Mouse (Mus musculus) heart, postnatal 0 days (tissue): Measurements from ENCODE around the gene Msrb1.

Experiments
- CTCF ChIP-seq: IDR thresholded peaks from 2 replicates; pipeline ENCODE4 v1.5.1; 2016; ENCODE audit warnings: antibody characterized with exemption, control low read depth, low read depth
- EP300 ChIP-seq: IDR thresholded peaks from 2 replicates; pipeline ENCODE4 v1.6.1; 2016; ENCODE audit warnings: antibody characterized with exemption, low read depth

GRCm38 (mm10) chr17:24715556-24715955 lies 20.9 kb upstream of the Msrb1 start:
- TF ChIP-seq CTCF = no peak
- no peak for TF ChIP-seq EP300
